Mouse (Mus musculus): Measurements from ENCODE around the gene Pebp1. TPM values are rescaled to one million over a fixed set of nuclear protein-coding genes. Genes with fewer than 3 reads are reported as not detected.

Pebp1 gene
- 847 and 881 TPM in 2 replicates for polyA plus RNA-seq (2016; fragmentation: Nextera tagmentation; extraction: Ambion mirVana)

DNA sequence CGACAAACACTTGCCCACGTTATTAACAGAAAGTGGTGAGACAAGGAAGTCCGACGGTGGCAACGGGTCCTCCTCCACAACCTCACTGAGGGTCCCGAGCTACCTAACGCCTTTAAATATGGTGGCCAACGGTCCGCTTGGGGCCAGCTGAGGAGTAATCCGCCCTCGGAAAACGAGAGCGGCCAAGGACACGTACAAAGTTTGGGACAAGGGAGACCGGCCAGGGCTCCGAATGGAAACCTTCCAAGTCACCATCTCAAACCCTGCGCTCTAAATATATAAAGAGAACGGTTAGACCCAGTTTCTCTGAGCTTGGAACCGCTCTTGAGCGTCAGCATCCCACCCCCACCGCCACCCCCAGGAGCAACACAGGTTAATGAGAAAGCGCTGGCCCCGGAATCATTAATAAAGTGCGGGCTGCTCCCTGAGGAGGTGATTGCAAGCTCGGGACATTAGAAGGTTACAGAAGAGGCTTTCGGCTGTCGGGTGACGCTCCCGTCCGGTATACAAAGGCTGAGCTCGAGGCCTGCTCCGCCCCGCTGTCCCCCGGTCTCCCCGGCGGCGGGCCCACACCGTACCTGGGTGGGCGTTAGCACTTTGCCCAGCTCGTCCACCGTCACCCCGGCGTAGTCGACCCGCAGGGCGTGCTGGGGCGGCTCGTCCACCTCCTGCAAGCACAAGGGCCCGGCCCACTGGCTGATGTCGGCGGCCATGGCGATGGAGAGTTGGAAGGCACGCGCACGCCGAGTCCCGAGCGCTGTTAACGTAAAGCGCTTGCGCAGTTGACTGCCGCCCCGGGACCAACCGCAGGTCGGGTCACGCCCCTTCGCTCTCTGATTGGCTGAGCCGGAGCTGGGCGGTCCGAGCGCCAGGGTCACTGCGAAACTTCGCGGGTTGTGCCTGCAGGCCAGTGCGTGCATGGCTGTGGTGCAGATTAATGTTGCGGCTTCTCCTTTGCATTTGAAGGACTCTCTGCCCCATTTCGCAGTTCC, at the start of gene Pebp1:
TSS of gene Pebp1 (minus strand) at position 795 of the 992 bp plus-strand sequence.
- Histone ChIP-seq H3K36me3 (peaks cover 31% of the 10 kb centered on the region), H3K27me3 (replicated peaks) (no peaks in the 10 kb centered on the region), H3K27ac (no peak within 1 kb of the TSS), H3K9me3 (no peaks in the 10 kb centered on the region), H3K4me2 (replicated peaks) (peak within 1 kb of the TSS; percentile 83), H3K9ac (peak within 1 kb of the TSS; percentile 78), H3K4me1 (peaks cover 31% of the 10 kb centered on the region), H3K4me3 (peak within 1 kb of the TSS; percentile 81)
- under 1% methylated on average over 77 of the region's 77 CpGs for WGBS
- peak; percentile 90 for ATAC-seq (ENCODE audit: low FRiP score, low read depth)

DNA sequence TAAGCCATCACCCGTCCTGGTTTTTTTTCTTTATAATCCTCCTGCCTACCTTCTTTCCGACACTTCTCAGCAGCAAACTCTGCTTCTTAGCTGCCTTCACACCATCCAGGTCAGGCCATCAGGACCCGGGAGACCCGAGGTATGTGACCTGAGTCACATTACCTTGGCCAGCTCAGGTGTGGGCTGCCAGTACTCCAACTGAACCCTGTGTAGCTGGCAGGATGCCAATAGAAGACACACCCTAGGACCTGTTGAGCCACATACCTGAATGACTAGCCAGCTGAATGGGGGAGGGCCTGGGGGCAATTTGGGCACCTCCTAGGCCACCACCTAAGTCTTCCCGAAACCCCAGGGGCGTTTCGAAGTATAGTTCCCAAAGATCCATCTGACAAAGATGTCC, 43.0 kb upstream of the Pebp1 start:
- ATAC-seq (ENCODE audit: low FRiP score, low read depth), result no peak
- H3K4me1 ChIP-seq, result no peaks in the 10 kb centered on the region
- H3K27me3 ChIP-seq (replicated peaks), result no peaks in the 10 kb centered on the region
- no peak overlapping the region for H3K4me2 ChIP-seq (replicated peaks)
- H3K4me3 ChIP-seq, result no peak overlapping the region
- 87% methylated on average over 7 of the region's 7 CpGs for WGBS
- no peaks in the 10 kb centered on the region for H3K36me3 ChIP-seq
- no peak overlapping the region for H3K9ac ChIP-seq
- no peak overlapping the region for H3K27ac ChIP-seq
- H3K9me3 ChIP-seq, result no peaks in the 10 kb centered on the region

DNA sequence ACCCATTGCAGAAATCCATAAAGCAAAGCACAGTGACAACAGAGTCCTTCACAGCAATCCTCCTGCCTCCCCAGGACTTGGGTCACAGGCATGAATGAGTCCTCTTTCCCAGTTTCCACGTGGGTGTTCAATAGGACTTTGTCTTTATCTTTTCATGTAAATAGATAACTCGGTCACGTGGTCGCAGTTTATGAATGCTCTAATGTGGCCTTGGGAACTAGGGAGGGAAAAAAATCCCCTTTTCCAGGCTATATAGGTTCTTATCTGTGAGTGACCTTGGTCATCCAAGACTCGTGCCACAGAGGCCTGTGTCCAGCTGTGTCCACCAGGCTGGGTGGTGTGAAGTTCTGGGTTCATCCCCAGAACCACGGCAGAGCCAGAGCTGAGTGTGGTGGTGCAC, 39.0 kb upstream of the Pebp1 start:
- H3K4me3 ChIP-seq, result no peak overlapping the region
- H3K36me3 ChIP-seq, result no peaks in the 10 kb centered on the region
- no peak overlapping the region for H3K4me2 ChIP-seq (replicated peaks)
- ATAC-seq (ENCODE audit: low FRiP score, low read depth), result no peak
- peaks cover 3% of the 10 kb centered on the region; the same call in 1 of the 2 replicates for H3K27me3 ChIP-seq (replicated peaks)
- no peaks in the 10 kb centered on the region for H3K4me1 ChIP-seq
- no peaks in the 10 kb centered on the region for H3K9me3 ChIP-seq
- H3K9ac ChIP-seq, result no peak overlapping the region
- H3K27ac ChIP-seq, result no peak overlapping the region
- WGBS, result 79% methylated on average over 6 of the region's 6 CpGs

DNA sequence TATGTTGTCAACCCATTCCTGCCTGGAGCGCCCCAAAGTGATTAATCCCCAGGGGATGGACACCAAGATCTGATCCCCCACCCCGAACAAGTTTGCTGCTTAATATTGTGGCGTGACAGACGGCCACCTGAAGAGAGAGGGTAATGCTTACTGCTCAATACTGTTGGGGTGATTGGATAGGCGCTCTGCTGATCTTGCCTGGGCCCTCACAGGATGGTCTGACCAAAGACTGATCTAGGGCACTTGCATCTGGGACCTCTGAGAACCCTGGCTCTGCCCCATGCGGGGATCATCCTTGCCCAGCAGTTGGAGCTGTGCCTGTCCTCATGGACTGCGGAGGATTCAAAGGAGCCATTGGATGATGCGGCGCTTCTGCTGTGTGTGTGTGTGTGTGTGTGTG, 36.3 kb upstream of the Pebp1 start:
- WGBS, result 85% methylated on average over 9 of the region's 9 CpGs
- H3K27ac ChIP-seq, result no peak overlapping the region

DNA sequence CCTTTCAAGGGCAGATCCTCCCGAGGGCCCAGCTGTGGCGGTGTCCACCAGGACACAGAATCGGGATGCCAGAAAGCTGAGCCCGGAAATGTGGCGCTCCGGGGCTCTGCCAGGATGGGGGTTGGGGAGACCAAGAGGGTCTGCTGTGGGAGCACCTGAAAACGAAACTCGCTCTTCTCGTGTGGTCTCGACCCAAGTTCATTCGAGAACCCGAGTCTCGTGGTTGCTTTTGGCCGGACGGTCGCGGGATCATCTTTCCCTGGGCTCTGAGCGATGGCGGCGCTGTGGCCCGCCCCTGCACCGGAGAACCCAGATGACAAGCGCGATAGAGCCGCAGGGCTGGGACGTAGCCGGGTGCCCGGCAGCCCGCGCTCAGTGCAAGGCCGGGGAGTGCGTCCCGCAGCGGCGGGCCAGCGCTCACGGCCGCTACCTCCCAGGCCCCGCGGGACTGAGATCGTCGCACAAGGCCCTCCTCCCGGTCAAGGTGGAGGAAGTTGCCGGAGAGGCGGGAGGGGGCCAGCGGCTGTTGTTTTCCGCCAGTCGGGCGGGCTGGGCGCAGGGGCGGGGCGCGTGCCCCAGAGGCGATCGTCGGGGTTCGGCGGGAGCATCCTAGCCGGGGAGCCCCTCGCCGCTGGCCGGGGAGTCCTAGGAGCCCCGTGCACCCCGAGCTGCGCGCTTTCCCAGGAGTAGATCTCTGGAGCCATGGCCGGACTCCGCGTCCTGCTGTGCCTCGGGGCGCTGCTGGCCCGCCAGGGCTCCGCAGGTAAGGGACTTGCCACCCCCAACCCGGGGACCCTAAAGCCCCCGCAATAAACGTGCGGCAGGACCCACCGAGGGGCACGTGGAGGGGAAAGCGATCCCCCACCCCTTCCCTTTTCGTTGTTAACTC, 31.6 kb upstream of the Pebp1 start, which contains the start of gene Vsig10:
TSS of gene Vsig10 (plus strand) at position 343 of the 889 bp plus-strand sequence.
- peak; percentile 81 for ATAC-seq (ENCODE audit: low FRiP score, low read depth)
- Histone ChIP-seq H3K4me3 (peak within 1 kb of the TSS; percentile 68), H3K4me2 (replicated peaks) (peak within 1 kb of the TSS; percentile 99), H3K27ac (no peak within 1 kb of the TSS), H3K4me1 (peaks cover 14% of the 10 kb centered on the region; the same call in 1 of the 2 replicates), H3K9me3 (no peaks in the 10 kb centered on the region), H3K27me3 (replicated peaks) (peaks cover 33% of the 10 kb centered on the region), H3K9ac (peak within 1 kb of the TSS; percentile 66), H3K36me3 (no peaks in the 10 kb centered on the region)
- WGBS, result under 1% methylated on average over 74 of the region's 81 CpGs

More for the DNA sequence above, 36.3 kb upstream of the Pebp1 start:
- H3K4me2 ChIP-seq (replicated peaks), result no peak overlapping the region
- ATAC-seq (ENCODE audit: low FRiP score, low read depth), result no peak
- H3K9me3 ChIP-seq, result no peaks in the 10 kb centered on the region
- H3K9ac ChIP-seq, result no peak overlapping the region
- H3K4me3 ChIP-seq, result no peak overlapping the region
- H3K27me3 ChIP-seq (replicated peaks), result peaks cover 25% of the 10 kb centered on the region
- no peaks in the 10 kb centered on the region for H3K36me3 ChIP-seq
- H3K4me1 ChIP-seq, result peaks cover 6% of the 10 kb centered on the region; the same call in 1 of the 2 replicates

DNA sequence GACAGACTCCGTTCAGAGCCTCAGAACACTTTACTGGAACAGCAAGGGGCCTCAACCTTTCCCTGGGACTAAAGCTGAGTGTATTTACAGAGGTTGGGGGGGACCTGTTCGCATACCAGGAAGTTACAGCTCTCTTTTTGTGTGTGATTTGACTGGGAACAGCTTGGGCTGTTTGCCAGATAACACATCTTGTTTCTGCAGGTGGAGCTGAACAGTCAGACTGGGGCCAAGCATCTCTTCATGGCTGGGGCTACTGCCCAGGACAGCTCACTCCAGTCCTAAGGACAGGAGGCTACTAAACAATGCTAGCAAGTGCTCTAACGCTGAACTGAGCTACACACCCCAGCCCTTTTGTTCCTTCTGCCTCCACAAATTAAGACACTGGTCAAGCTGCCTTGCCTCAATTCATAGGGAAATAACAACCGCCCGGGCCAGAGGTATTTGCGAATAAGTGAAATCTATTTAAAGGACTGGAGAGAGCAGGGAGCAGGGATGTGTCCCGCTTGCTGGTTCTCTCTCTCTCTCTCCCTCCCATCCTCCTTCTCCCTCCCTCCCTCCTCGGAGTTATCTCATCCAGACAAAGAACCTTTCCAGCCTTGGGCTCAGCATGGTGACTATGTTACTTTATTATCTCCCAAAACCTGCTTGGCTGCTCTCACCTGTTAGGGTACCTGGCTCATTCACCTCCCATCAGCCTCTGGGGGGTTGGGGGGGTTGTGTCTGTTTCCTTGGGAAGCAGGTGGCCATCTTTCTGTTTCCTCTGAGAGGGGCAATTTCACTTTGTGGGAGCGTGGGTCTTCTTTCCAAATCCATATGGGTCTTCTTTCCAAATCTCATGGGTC, 27.4 kb upstream of the Pebp1 start:
- peaks cover 14% of the 10 kb centered on the region for H3K27me3 ChIP-seq (replicated peaks)
- no peak overlapping the region for H3K4me3 ChIP-seq
- no peaks in the 10 kb centered on the region for H3K36me3 ChIP-seq
- no peak overlapping the region for H3K9ac ChIP-seq
- WGBS, result 21% methylated on average over 9 of the region's 9 CpGs
- no peak overlapping the region for H3K27ac ChIP-seq
- H3K4me1 ChIP-seq, result peaks cover 10% of the 10 kb centered on the region; the same call in 1 of the 2 replicates
- no peak for ATAC-seq (ENCODE audit: low FRiP score, low read depth)
- H3K4me2 ChIP-seq (replicated peaks), result peak overlapping the region; percentile 16; the same call in 1 of the 2 replicates
- H3K9me3 ChIP-seq, result no peaks in the 10 kb centered on the region

DNA sequence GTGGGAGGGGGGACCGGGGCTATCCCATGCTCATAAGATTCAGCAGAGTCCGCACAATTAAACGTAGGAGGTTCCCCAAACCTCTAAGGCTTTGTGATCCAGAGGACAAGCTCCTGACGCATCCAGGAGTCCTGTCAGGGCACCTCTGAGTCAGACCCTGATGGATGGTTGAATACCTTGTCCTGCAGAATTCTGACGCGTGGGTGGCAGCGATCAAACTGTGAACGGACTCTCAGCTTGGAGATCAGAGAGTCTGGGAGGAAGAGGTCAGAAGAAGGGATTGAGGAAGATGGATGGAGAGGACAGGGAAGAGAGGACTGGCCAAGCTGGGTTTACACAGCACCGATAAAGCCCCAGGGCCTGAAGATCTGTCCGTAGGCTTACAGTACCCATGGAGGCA, 26.5 kb upstream of the Pebp1 start:
- Histone ChIP-seq H3K4me3 (no peak overlapping the region), H3K4me2 (replicated peaks) (peak overlapping the region; percentile 28), H3K36me3 (no peaks in the 10 kb centered on the region), H3K4me1 (peaks cover 8% of the 10 kb centered on the region; the same call in 1 of the 2 replicates), H3K9me3 (no peaks in the 10 kb centered on the region), H3K27me3 (replicated peaks) (peaks cover 8% of the 10 kb centered on the region; the same call in 1 of the 2 replicates), H3K27ac (no peak overlapping the region), H3K9ac (no peak overlapping the region)
- ATAC-seq (ENCODE audit: low FRiP score, low read depth), result no peak
- WGBS, result 43% methylated on average over 10 of the region's 10 CpGs

DNA sequence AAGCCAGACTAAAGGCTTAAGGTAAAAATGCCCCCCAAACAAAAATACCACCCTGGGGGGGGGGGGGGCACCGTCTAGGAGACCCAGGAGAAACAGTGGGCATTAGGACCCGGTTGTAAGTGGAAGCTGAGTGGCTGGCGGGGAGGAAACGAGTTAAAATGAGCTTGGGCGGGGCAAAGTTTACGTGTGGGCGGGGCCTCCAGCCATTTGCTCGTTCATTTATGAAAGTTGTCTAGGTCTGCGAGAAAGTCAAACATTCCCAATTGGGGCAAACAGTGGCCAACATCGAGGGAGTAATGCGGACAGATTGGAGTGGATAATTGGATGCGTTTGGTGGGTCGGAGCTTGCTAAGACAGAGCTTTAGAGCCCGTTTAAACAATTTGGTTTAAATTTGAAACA, 26.0 kb upstream of the Pebp1 start:
- Histone ChIP-seq H3K9ac (no peak overlapping the region), H3K4me2 (replicated peaks) (peak overlapping the region; percentile 28), H3K36me3 (no peaks in the 10 kb centered on the region), H3K4me1 (peaks cover 8% of the 10 kb centered on the region; the same call in 1 of the 2 replicates), H3K4me3 (no peak overlapping the region), H3K27ac (no peak overlapping the region), H3K9me3 (no peaks in the 10 kb centered on the region), H3K27me3 (replicated peaks) (0 out of 2 replicates have a peak, but pooled peaks cover 8% of the 10 kb centered on the region)
- no peak for ATAC-seq (ENCODE audit: low FRiP score, low read depth)
- WGBS, result 35% methylated on average over 14 of the region's 14 CpGs

DNA sequence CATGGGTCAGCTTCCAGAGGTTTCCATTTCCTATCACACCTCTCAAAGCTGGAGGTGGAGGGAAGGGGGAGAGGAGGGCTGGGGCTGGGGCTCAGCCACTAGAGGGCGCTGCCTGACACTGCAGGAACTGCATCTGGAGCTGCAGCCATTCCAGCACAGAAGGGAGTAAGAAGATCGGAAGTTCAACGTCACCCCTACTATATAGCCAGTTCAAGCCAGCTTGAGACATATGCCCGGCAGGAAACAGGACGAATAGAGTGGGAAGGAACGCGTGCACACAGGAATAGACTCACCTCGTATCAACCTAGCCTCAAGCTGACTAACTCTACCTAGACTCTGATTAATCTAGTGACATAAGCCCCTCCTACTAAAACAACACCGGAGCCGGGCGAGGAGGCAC, 20.3 kb upstream of the Pebp1 start:
- Histone ChIP-seq H3K36me3 (no peaks in the 10 kb centered on the region), H3K27ac (no peak overlapping the region), H3K4me1 (no peaks in the 10 kb centered on the region), H3K27me3 (replicated peaks) (no peaks in the 10 kb centered on the region), H3K4me3 (no peak overlapping the region), H3K9ac (no peak overlapping the region), H3K9me3 (no peaks in the 10 kb centered on the region), H3K4me2 (replicated peaks) (no peak overlapping the region)
- WGBS, result 47% methylated on average over 11 of the region's 11 CpGs
- no peak for ATAC-seq (ENCODE audit: low FRiP score, low read depth)

DNA sequence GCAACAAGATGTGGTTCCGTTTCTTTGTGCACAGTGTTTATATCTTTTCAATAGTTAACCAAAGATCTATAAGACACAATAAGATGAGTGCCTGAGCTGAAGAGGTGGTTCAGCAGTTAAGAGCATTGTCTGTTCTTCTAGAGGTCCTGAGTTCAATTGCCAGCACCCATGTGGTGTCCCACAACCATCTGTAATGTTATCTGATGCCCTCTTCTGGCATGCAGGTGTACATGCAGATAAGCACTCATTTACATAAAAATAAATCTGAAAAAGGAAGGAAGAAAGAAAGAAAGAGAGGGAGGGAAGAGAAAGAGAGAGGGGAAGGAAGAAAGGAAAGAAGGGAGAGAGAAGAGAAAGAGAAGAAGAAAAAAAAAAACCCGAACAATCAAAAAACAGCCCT, 19.4 kb upstream of the Pebp1 start:
- H3K9me3 ChIP-seq, result no peaks in the 10 kb centered on the region
- H3K4me1 ChIP-seq, result no peaks in the 10 kb centered on the region
- no peak overlapping the region for H3K27ac ChIP-seq
- no peaks in the 10 kb centered on the region for H3K27me3 ChIP-seq (replicated peaks)
- H3K9ac ChIP-seq, result no peak overlapping the region
- H3K4me3 ChIP-seq, result no peak overlapping the region
- no peak for ATAC-seq (ENCODE audit: low FRiP score, low read depth)
- no peak overlapping the region for H3K4me2 ChIP-seq (replicated peaks)
- no peaks in the 10 kb centered on the region for H3K36me3 ChIP-seq
- 96% methylated on average over 2 of the region's 2 CpGs for whole genome bisulfite sequencing

DNA sequence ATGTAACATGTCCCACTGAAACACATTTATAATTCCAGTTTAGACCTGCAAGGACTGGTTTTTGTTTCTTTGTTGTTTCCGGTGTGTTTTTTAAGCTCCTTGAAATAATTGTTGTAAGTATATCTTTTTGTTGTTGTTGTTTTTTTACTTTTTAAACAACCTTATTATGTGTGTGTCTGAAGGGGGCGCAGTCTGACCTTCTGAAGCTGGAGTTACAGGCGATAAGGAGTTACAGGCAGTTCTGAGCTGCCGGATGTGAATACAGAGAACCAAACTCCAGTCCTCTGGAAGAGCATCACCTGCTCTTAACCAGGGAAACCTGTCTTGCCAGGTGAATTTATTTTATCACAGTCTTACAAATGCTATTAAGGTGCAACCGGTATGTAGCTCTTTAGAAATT, 18.3 kb upstream of the Pebp1 start:
- no peak for ATAC-seq (ENCODE audit: low FRiP score, low read depth)
- Histone ChIP-seq H3K4me2 (replicated peaks) (no peak overlapping the region), H3K9ac (no peak overlapping the region), H3K36me3 (no peaks in the 10 kb centered on the region), H3K9me3 (no peaks in the 10 kb centered on the region), H3K4me1 (no peaks in the 10 kb centered on the region), H3K4me3 (no peak overlapping the region), H3K27ac (no peak overlapping the region), H3K27me3 (replicated peaks) (no peaks in the 10 kb centered on the region)
- WGBS, result 93% methylated on average over 5 of the region's 5 CpGs

Measured in neural tube, embryonic 12.5 days (tissue).